Comparison of ENCODE assay signal across 24 mouse cellular contexts in the genomic region with DNA sequence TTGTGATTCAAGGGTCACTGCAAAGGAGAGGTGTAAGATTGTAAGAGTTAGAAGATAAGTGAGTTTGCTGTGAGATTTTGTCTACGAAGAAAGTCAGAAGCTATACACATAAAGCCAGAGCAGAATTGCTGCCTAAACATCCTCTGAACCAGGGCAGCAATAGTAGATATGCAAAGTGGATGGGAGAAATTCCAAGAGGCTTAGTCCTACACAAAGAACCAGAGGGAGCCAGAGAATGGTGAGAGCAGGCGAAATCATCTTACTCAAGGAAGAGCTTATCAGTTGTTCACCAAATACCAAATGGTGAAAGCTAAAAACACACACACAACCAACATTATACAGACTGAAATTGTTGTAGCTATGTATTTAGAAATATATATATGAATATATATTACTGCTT.
DNase-seq lines count a peak whose midpoint lies in the region; ATAC-seq and TF ChIP-seq lines count a peak whose summit lies in the region.
"Had no signal": no experiment of that assay in that cellular context is flagged by ENCODE, and none has a peak within 500 bp of the region (broad histone marks: within the 10 kb centered on the region; RNA-seq: fewer than 3 reads in every experiment).

No protein-coding gene starts in this region.

- DNase-seq in forebrain, embryonic 14.5 days (ENCODE audit: low spot score) = peak; percentile 46
- DNase-seq in forebrain, postnatal 0 days = no peak
- DNase-seq in midbrain, embryonic 11.5 days (ENCODE audit: low spot score, missing footprints) = no peak
- DNase-seq in 3T3-L1 (ENCODE audit: low read depth, low spot score) = peak; percentile 5
- peak; percentile 58 for DNase-seq in brain, embryonic 14.5 days (ENCODE audit: low read depth)
- DNase-seq in ovary, adult 18-20 months (ENCODE audit: low spot score) = no peak
- DNase-seq: adrenal gland, adult 8-10 months; adrenal gland, postnatal 14 days; adrenal gland, postnatal 36 days; cerebellum, adult 11 months; cerebellum, adult 18-20 months; cerebellum, adult 8-10 months; cerebellum, adult 9-11 months; cerebellum, postnatal 14 days; cerebellum, postnatal 36 days; embryo, embryonic 11 days had no signal

- ATAC-seq in forebrain, embryonic 14.5 days = no peak
- ATAC-seq in forebrain, postnatal 0 days = no peak
- ATAC-seq in midbrain, embryonic 11.5 days (ENCODE audit: low FRiP score) = peak; percentile 62; the same call in 1 of the 2 replicates
- ATAC-seq in midbrain, embryonic 16.5 days = no peak
- ATAC-seq: activated CD4-positive, CD25-positive, alpha-beta regulatory T cell, adult 4 months; Patski had no signal

- H3K9me3 ChIP-seq in forebrain, embryonic 14.5 days (replicated peaks; ENCODE audit: control insufficient read depth, low read length) = no peaks in the 10 kb centered on the region
- H3K9me3 ChIP-seq in forebrain, postnatal 0 days (ENCODE audit: low read length) = no peaks in the 10 kb centered on the region
- no peaks in the 10 kb centered on the region for H3K9me3 ChIP-seq in midbrain, embryonic 11.5 days (ENCODE audit: control insufficient read depth, low read length)
- H3K9me3 ChIP-seq in midbrain, embryonic 16.5 days (replicated peaks; ENCODE audit: control insufficient read depth, low read length, poor library complexity, severe bottlenecking) = no peaks in the 10 kb centered on the region
- H3K9me3 ChIP-seq: embryonic facial prominence, embryonic 13.5 days; embryonic facial prominence, embryonic 15.5 days; forebrain, embryonic 10.5 days; forebrain, embryonic 12.5 days had no signal

- H3K36me3 ChIP-seq in forebrain, embryonic 14.5 days (ENCODE audit: control insufficient read depth, insufficient read depth, low read length) = no peaks in the 10 kb centered on the region
- no peaks in the 10 kb centered on the region for H3K36me3 ChIP-seq in forebrain, postnatal 0 days (ENCODE audit: insufficient read depth)
- H3K36me3 ChIP-seq in midbrain, embryonic 11.5 days (ENCODE audit: control insufficient read depth, insufficient read depth, low read length) = no peaks in the 10 kb centered on the region
- no peaks in the 10 kb centered on the region for H3K36me3 ChIP-seq in midbrain, embryonic 16.5 days (ENCODE audit: control insufficient read depth, insufficient read depth, low read length)
- H3K36me3 ChIP-seq: embryonic facial prominence, embryonic 13.5 days; embryonic facial prominence, embryonic 15.5 days; forebrain, embryonic 10.5 days; forebrain, embryonic 12.5 days had no signal

- H3K4me3 ChIP-seq in forebrain, embryonic 14.5 days (ENCODE audit: low read depth, low read length) = no peak overlapping the region
- H3K4me3 ChIP-seq in forebrain, postnatal 0 days (ENCODE audit: low read depth, low read length) = no peak overlapping the region
- no peak overlapping the region for H3K4me3 ChIP-seq in midbrain, embryonic 11.5 days (ENCODE audit: low read depth, low read length)
- no peak overlapping the region for H3K4me3 ChIP-seq in midbrain, embryonic 16.5 days (ENCODE audit: low read depth, low read length)
- H3K4me3 ChIP-seq: embryonic facial prominence, embryonic 13.5 days; embryonic facial prominence, embryonic 15.5 days; erythroblast, embryonic 14.5 days; forebrain, embryonic 10.5 days; forebrain, embryonic 12.5 days had no signal

- no peak overlapping the region for H3K27ac ChIP-seq in forebrain, embryonic 14.5 days (ENCODE audit: low read depth, low read length)
- H3K27ac ChIP-seq in forebrain, postnatal 0 days (ENCODE audit: low read depth, low read length) = no peak overlapping the region
- no peak overlapping the region for H3K27ac ChIP-seq in midbrain, embryonic 11.5 days (ENCODE audit: low read depth, low read length)
- no peak overlapping the region for H3K27ac ChIP-seq in midbrain, embryonic 16.5 days (ENCODE audit: low read length)
- H3K27ac ChIP-seq: embryonic facial prominence, embryonic 13.5 days; embryonic facial prominence, embryonic 15.5 days; forebrain, embryonic 10.5 days; forebrain, embryonic 12.5 days had no signal

- no peaks in the 10 kb centered on the region for H3K4me1 ChIP-seq in forebrain, embryonic 14.5 days (ENCODE audit: control insufficient read depth, insufficient read depth, low read length)
- no peaks in the 10 kb centered on the region for H3K4me1 ChIP-seq in forebrain, postnatal 0 days (ENCODE audit: insufficient read depth)
- H3K4me1 ChIP-seq in midbrain, embryonic 11.5 days (ENCODE audit: control insufficient read depth, insufficient read depth, low read length) = no peaks in the 10 kb centered on the region
- no peaks in the 10 kb centered on the region for H3K4me1 ChIP-seq in midbrain, embryonic 16.5 days (ENCODE audit: control insufficient read depth, insufficient read depth, low read length)
- H3K4me1 ChIP-seq: embryonic facial prominence, embryonic 13.5 days; embryonic facial prominence, embryonic 15.5 days; forebrain, embryonic 10.5 days; forebrain, embryonic 12.5 days had no signal

- 64% methylated on average over 2 of the region's 2 CpGs for WGBS in forebrain, embryonic 14.5 days
- 42% methylated on average over 2 of the region's 2 CpGs for WGBS in forebrain, postnatal 0 days
- WGBS in midbrain, embryonic 11.5 days = 45% methylated on average over 2 of the region's 2 CpGs
- WGBS in midbrain, embryonic 16.5 days = 44% methylated on average over 2 of the region's 2 CpGs

- TF ChIP-seq CTCF in forebrain, postnatal 0 days (IDR thresholded peaks at IDR 0.05; ENCODE audit: low read depth) = no peak
- TF ChIP-seq CTCF in brain, embryonic 14.5 days (IDR thresholded peaks at IDR 0.05; ENCODE audit: borderline replicate concordance, extremely low read depth, insufficient read depth, insufficient read length) = no peak

- no peak overlapping the region for H3K4me2 ChIP-seq in forebrain, embryonic 14.5 days (ENCODE audit: low read length)
- no peak overlapping the region for H3K4me2 ChIP-seq in forebrain, postnatal 0 days (ENCODE audit: low read depth)
- H3K4me2 ChIP-seq in midbrain, embryonic 11.5 days = no peak overlapping the region
- H3K4me2 ChIP-seq in midbrain, embryonic 16.5 days (ENCODE audit: low read length) = no peak overlapping the region
- H3K4me2 ChIP-seq: embryonic facial prominence, embryonic 13.5 days; embryonic facial prominence, embryonic 15.5 days; forebrain, embryonic 12.5 days had no signal

- no peaks in the 10 kb centered on the region for H3K27me3 ChIP-seq in forebrain, embryonic 14.5 days (replicated peaks; ENCODE audit: control insufficient read depth, insufficient read depth, low read length)
- H3K27me3 ChIP-seq in forebrain, postnatal 0 days (ENCODE audit: insufficient read depth, low read length) = no peaks in the 10 kb centered on the region
- no peaks in the 10 kb centered on the region for H3K27me3 ChIP-seq in midbrain, embryonic 11.5 days (ENCODE audit: control insufficient read depth, insufficient read depth, low read length)
- no peaks in the 10 kb centered on the region for H3K27me3 ChIP-seq in midbrain, embryonic 16.5 days (ENCODE audit: control insufficient read depth, insufficient read depth, low read depth, low read length)
- H3K27me3 ChIP-seq: embryonic facial prominence, embryonic 13.5 days; embryonic facial prominence, embryonic 15.5 days; forebrain, embryonic 12.5 days; Patski had no signal

- H3K9ac ChIP-seq in forebrain, embryonic 14.5 days (ENCODE audit: low read length) = no peak overlapping the region
- no peak overlapping the region for H3K9ac ChIP-seq in forebrain, postnatal 0 days
- H3K9ac ChIP-seq in midbrain, embryonic 11.5 days (ENCODE audit: low read length) = no peak overlapping the region
- H3K9ac ChIP-seq in midbrain, embryonic 16.5 days (ENCODE audit: low read depth, low read length) = no peak overlapping the region
- H3K9ac ChIP-seq: embryonic facial prominence, embryonic 13.5 days; embryonic facial prominence, embryonic 15.5 days; forebrain, embryonic 12.5 days had no signal

- TF ChIP-seq POLR2A in brain, embryonic 14.5 days (IDR thresholded peaks at IDR 0.05; ENCODE audit: borderline replicate concordance, extremely low read depth, insufficient read depth, insufficient read length, poor library complexity, severe bottlenecking) = no peak

Comparison
In these comparisons a context has a peak if more than half of its experiments do, and no peak if none do; other contexts are left out.
1. DNase-seq: peak in forebrain, embryonic 14.5 days (single experiment), 3T3-L1 (single experiment) and brain, embryonic 14.5 days (single experiment); none in forebrain, postnatal 0 days (single experiment), midbrain, embryonic 11.5 days (single experiment) and ovary, adult 18-20 months (single experiment).